Mouse (Mus musculus) pancreas, adult 10 weeks (tissue): ENCODE data around the gene Tmem217. TPM values are rescaled to one million over a fixed set of nuclear protein-coding genes. Genes with fewer than 3 reads are reported as not detected.

Experiments
- polyA plus RNA-seq: library from polyadenylated mRNA; stranded (reverse); fragments of 350-450 nt; fragmentation: Illumina TruSeq; extraction: RNeasy Lipid Tissue Mini Kit (QIAGEN cat#74804); gene quantifications from one replicate; pipeline ENCODE4 v1.2.3, GENCODE M21; 2015; ENCODE audit warnings: low read depth, low replicate concordance; ENCODE audit not compliant: insufficient read depth

Tmem217 gene
- not detected for polyA plus RNA-seq

GRCm38 (mm10) chr17:29552162-29552732 is at the start of gene Tmem217:
Gene Tmem217, minus strand, starts transcription at chr17:29552385.

GRCm38 (mm10) chr17:29549543-29550428 is 2.4 kb downstream of the Tmem217 start, which contains the start of the genes Gm17657 and Tbc1d22b:
Gene Gm17657, minus strand, starts transcription at chr17:29549638.
Gene Tbc1d22b, plus strand, starts transcription at chr17:29549785.

GRCm38 (mm10) chr17:29490713-29491581 is 61.2 kb downstream of the Tmem217 start, which contains the start of gene Pim1:
Gene Pim1, plus strand, starts transcription at chr17:29490753.

Other genes starting within 250 kb of the Tmem217 start
- 17.9 TPM for gene Pi16, start 234.7 kb downstream of the Tmem217 start, polyA plus RNA-seq
- gene Mtch1, start 204.5 kb downstream of the Tmem217 start, polyA plus RNA-seq, result 60.3 TPM
- gene Fgd2, start 191.5 kb downstream of the Tmem217 start, polyA plus RNA-seq, result 5.5 TPM
- gene Pim1, start 61.6 kb downstream of the Tmem217 start, polyA plus RNA-seq, result 6.6 TPM
- gene Gm17657, start 2.7 kb downstream of the Tmem217 start, polyA plus RNA-seq, result not detected
- gene Tbc1d22b, start 2.6 kb downstream of the Tmem217 start, polyA plus RNA-seq, result 5.9 TPM
- gene Rnf8, start 62.4 kb upstream of the Tmem217 start, polyA plus RNA-seq, result 18.0 TPM
- 0.59 TPM for gene Gm28043, start 62.5 kb upstream of the Tmem217 start, polyA plus RNA-seq
- gene Cmtr1, start 108.2 kb upstream of the Tmem217 start, polyA plus RNA-seq, result 9.2 TPM
- gene Ccdc167, start 164.7 kb upstream of the Tmem217 start, polyA plus RNA-seq, result 5.4 TPM